Mouse (Mus musculus): ENCODE data around the gene Iqgap1. TPM values are rescaled to one million over a fixed set of nuclear protein-coding genes. Genes with fewer than 3 reads are reported as not detected.
A peak's percentile ranks its signal among the peaks of the same experiment; 100 is the strongest.

The Iqgap1 gene
- polyA plus RNA-seq, 1 experiment from 2014 or later: 103 TPM

- in situ Hi-C loops (cut with MboI; ENCODE audit: low pct_unique_long_range_greater_than_20kb): loop anchor here (25.0 kb wide), 1 partner anchor 312 kb away; the partner anchor contains the start of gene Fes
- POLR2A ChIA-PET: no interaction called here
- no peak for ATAC-seq
- no peak for DNase-seq (ENCODE audit: low read depth, low spot score)
- H3K27me3 ChIP-seq: no peaks in the 10 kb centered on the region
- TF ChIP-seq CTCF (IDR thresholded peaks at IDR 0.05): no peak
- CTCF ChIA-PET: no interaction called here
Observed at GRCm38 (mm10) chr7:80699709-80700108, 126.1 kb downstream of the Iqgap1 start.

- DNase-seq (ENCODE audit: low read depth, low spot score): no peak
- no peaks in the 10 kb centered on the region for H3K27me3 ChIP-seq
- POLR2A ChIA-PET: no interaction called here
- CTCF ChIA-PET: no interaction called here
- no peak for TF ChIP-seq CTCF (IDR thresholded peaks at IDR 0.05)
- no peak for ATAC-seq
- in situ Hi-C loops (cut with MboI; ENCODE audit: low pct_unique_long_range_greater_than_20kb): loop anchor here (25.0 kb wide), 1 partner anchor 312 kb away; the partner anchor contains the start of gene Fes
Observed at GRCm38 (mm10) chr7:80698940-80699339, 126.8 kb downstream of the Iqgap1 start.

- CTCF ChIA-PET: no interaction called here
- H3K27me3 ChIP-seq: no peaks in the 10 kb centered on the region
- DNase-seq (ENCODE audit: low read depth, low spot score): no peak
- in situ Hi-C loops (cut with MboI; ENCODE audit: low pct_unique_long_range_greater_than_20kb): loop anchor here (25.0 kb wide), 1 partner anchor 311 kb away; the partner anchor contains the start of gene Fes
- POLR2A ChIA-PET: no interaction called here
- no peak for ATAC-seq
- TF ChIP-seq CTCF (IDR thresholded peaks at IDR 0.05): no peak
Observed at GRCm38 (mm10) chr7:80697859-80698258, 127.9 kb downstream of the Iqgap1 start.

- POLR2A ChIA-PET: no interaction called here
- no peak for TF ChIP-seq CTCF (IDR thresholded peaks at IDR 0.05)
- ATAC-seq (no peak), DNase-seq (ENCODE audit: low read depth, low spot score) (no peak)
- no peaks in the 10 kb centered on the region for H3K27me3 ChIP-seq
- in situ Hi-C loops (cut with MboI; ENCODE audit: low pct_unique_long_range_greater_than_20kb): loop anchor here (25.0 kb wide), 1 partner anchor 310 kb away; the partner anchor contains the start of gene Fes
- CTCF ChIA-PET: no interaction called here
Observed at GRCm38 (mm10) chr7:80696903-80697302, 128.9 kb downstream of the Iqgap1 start.

- no peak for ATAC-seq
- in situ Hi-C loops (cut with MboI; ENCODE audit: low pct_unique_long_range_greater_than_20kb): loop anchor here (25.0 kb wide), 1 partner anchor 309 kb away; the partner anchor contains the start of gene Fes
Observed at GRCm38 (mm10) chr7:80696334-80696733, 129.4 kb downstream of the Iqgap1 start.

GRCm38 (mm10) chr7:80692472-80692871, 133.3 kb downstream of the Iqgap1 start:
- in situ Hi-C loops (cut with MboI; ENCODE audit: low pct_unique_long_range_greater_than_20kb): loop anchor here (25.0 kb wide), 1 partner anchor 305 kb away; the partner anchor contains the start of gene Fes
- no peak for ATAC-seq
- DNase-seq (ENCODE audit: low read depth, low spot score): no peak
- ChIA-PET POLR2A (no interaction called here), CTCF (no interaction called here)
- H3K27me3 ChIP-seq: no peaks in the 10 kb centered on the region
- TF ChIP-seq CTCF (IDR thresholded peaks at IDR 0.05): no peak

More at GRCm38 (mm10) chr7:80696334-80696733, 129.4 kb downstream of the Iqgap1 start:
- POLR2A ChIA-PET: no interaction called here
- DNase-seq (ENCODE audit: low read depth, low spot score): no peak
- no peaks in the 10 kb centered on the region for H3K27me3 ChIP-seq
- TF ChIP-seq CTCF (IDR thresholded peaks at IDR 0.05): no peak
- CTCF ChIA-PET: no interaction called here

GRCm38 (mm10) chr7:80691131-80691530, 134.6 kb downstream of the Iqgap1 start:
- CTCF ChIA-PET: no interaction called here
- POLR2A ChIA-PET: no interaction called here
- TF ChIP-seq CTCF (IDR thresholded peaks at IDR 0.05): no peak
- ATAC-seq (no peak), DNase-seq (ENCODE audit: low read depth, low spot score) (no peak)
- no peaks in the 10 kb centered on the region for H3K27me3 ChIP-seq
- in situ Hi-C loops (cut with MboI; ENCODE audit: low pct_unique_long_range_greater_than_20kb): loop anchor here (25.0 kb wide), 1 partner anchor 304 kb away; the partner anchor contains the start of gene Fes

GRCm38 (mm10) chr7:80689221-80689591, 136.6 kb downstream of the Iqgap1 start:
- POLR2A ChIA-PET: interaction anchor here (0.7 to 2.2 kb wide), 2 partner anchors 60 to 249 kb away, joined by 3 to 5 read pairs; no protein-coding TSS in a partner anchor
- no peaks in the 10 kb centered on the region for H3K27me3 ChIP-seq
- CTCF ChIA-PET: interaction anchor here (1.0 kb wide), 1 partner anchor 68 kb away, joined by 3 read pairs; no protein-coding TSS in a partner anchor
- ATAC-seq (no peak), DNase-seq (ENCODE audit: low read depth, low spot score) (no peak)
- in situ Hi-C loops (cut with MboI; ENCODE audit: low pct_unique_long_range_greater_than_20kb): loop anchor here (5.0 to 25.0 kb wide), 3 partner anchors 54 to 302 kb away; partner anchors contain the start of gene Fes
- TF ChIP-seq CTCF (IDR thresholded peaks at IDR 0.05): no peak

GRCm38 (mm10) chr7:80688556-80689220, 137.1 kb downstream of the Iqgap1 start, which contains the start of gene Crtc3:
Gene Crtc3, minus strand, starts transcription at chr7:80688877.
- DNase-seq (ENCODE audit: low read depth, low spot score): no peak
- in situ Hi-C loops (cut with MboI; ENCODE audit: low pct_unique_long_range_greater_than_20kb): loop anchor here (5.0 to 25.0 kb wide), 3 partner anchors 54 to 301 kb away; partner anchors contain the start of gene Fes

GRCm38 (mm10) chr7:80687721-80688555, 137.8 kb downstream of the Iqgap1 start:
- TF ChIP-seq CTCF (IDR thresholded peaks at IDR 0.05): peak; percentile 51

More at GRCm38 (mm10) chr7:80688556-80689220, 137.1 kb downstream of the Iqgap1 start, which contains the start of gene Crtc3:
- ChIA-PET POLR2A (interaction anchor here (0.5 to 2.2 kb wide), 7 partner anchors 12 to 248 kb away, joined by 3 to 5 read pairs (median 3); no protein-coding TSS in a partner anchor), CTCF (interaction anchor here (1.0 to 1.4 kb wide), 2 partner anchors 11 to 67 kb away, joined by 3 to 4 read pairs; no protein-coding TSS in a partner anchor)
- peak; percentile 74 for ATAC-seq
- peak; percentile 39 for TF ChIP-seq CTCF (IDR thresholded peaks at IDR 0.05)
- no peaks in the 10 kb centered on the region for H3K27me3 ChIP-seq

More at GRCm38 (mm10) chr7:80687721-80688555, 137.8 kb downstream of the Iqgap1 start:
- DNase-seq (ENCODE audit: low read depth, low spot score) (no peak), ATAC-seq (peak; percentile 47)
- ChIA-PET CTCF (interaction anchor here (1.0 to 1.4 kb wide), 2 partner anchors 10 to 67 kb away, joined by 3 to 4 read pairs; no protein-coding TSS in a partner anchor), POLR2A (interaction anchor here (0.6 to 2.2 kb wide), 8 partner anchors 11 to 147 kb away, joined by 3 to 5 read pairs (median 3); no protein-coding TSS in a partner anchor)
- in situ Hi-C loops (cut with MboI; ENCODE audit: low pct_unique_long_range_greater_than_20kb): loop anchor here (5.0 to 25.0 kb wide), 3 partner anchors 53 to 301 kb away; partner anchors contain the start of gene Fes
- no peaks in the 10 kb centered on the region for H3K27me3 ChIP-seq
